Mouse (Mus musculus) forebrain, embryonic 11.5 days (tissue): ENCODE measurements at regions not wholly inside any gene's neighbourhood (a gene's known extent, or its start where the extent isn't known, plus 50 kb on each side); places are given as distances from the start of the nearest gene placed in this dataset.
"Not testable (repeated sequence)": the region's sequence is repeated elsewhere in the genome, so short reads cannot be mapped to it uniquely, and the experiment has no call there.

Experiments
- ATAC-seq: fragments of 200-750 bp; cut with Nextera tagmentation; replicated peaks from 2 replicates; pipeline ENCODE4 v1.8.0; 2017; ENCODE audit warnings: moderate TSS enrichment; ENCODE audit not compliant: low FRiP score
- DNase-seq: peaks from one replicate; pipeline ENCODE4 v3.0.0-alpha.2; 2017; ENCODE audit warnings: low spot score
- H3K27ac ChIP-seq: fragments of 300-500 bp; sonication (generic); 2 replicates; pipeline ENCODE4 v1.5.1; 2014; ENCODE audit warnings: low read depth, low read length
- H3K27me3 ChIP-seq: fragments of 300-500 bp; sonication (generic); 2 replicates; pipeline ENCODE4 v1.6.1; 2014; ENCODE audit warnings: mild to moderate bottlenecking, low read length, mixed read lengths; ENCODE audit not compliant: control insufficient read depth, insufficient read depth
- H3K36me3 ChIP-seq: fragments of 300-500 bp; sonication (generic); 2 replicates; pipeline ENCODE4 v1.6.1; 2014; ENCODE audit warnings: mild to moderate bottlenecking, low read length, moderate library complexity, mixed read lengths; ENCODE audit not compliant: control insufficient read depth, insufficient read depth
- H3K4me1 ChIP-seq: fragments of 300-500 bp; sonication (generic); replicated peaks from 2 replicates; pipeline ENCODE4 v1.6.1; 2014; ENCODE audit warnings: low read length, mixed read lengths; ENCODE audit not compliant: control insufficient read depth, insufficient read depth
- H3K4me2 ChIP-seq: fragments of 300-500 bp; sonication (generic); 2 replicates; pipeline ENCODE4 v1.6.1; 2014; ENCODE audit warnings: low read depth, mild to moderate bottlenecking, low read length, moderate library complexity, mixed read lengths; ENCODE audit not compliant: severe bottlenecking
- H3K4me3 ChIP-seq: fragments of 300-500 bp; sonication (generic); 2 replicates; pipeline ENCODE4 v1.5.1; 2014; ENCODE audit warnings: low read depth, low read length
- H3K9ac ChIP-seq: fragments of 300-500 bp; sonication (generic); 2 replicates; pipeline ENCODE4 v1.6.1; 2014; ENCODE audit warnings: low read length
- H3K9me3 ChIP-seq: fragments of 300-500 bp; sonication (generic); 2 replicates; pipeline ENCODE4 v1.6.1; 2016; ENCODE audit warnings: low read length, mixed read lengths; ENCODE audit not compliant: control insufficient read depth
- WGBS: fragments of 180-500 bp; shearing (Covaris S2); extraction: QIAGEN DNeasy Blood & Tissue Kit; methylation state at CpG from one replicate; pipeline ENCODE4 v1.1.7; 2014; 5-methylcytosine and 5-hydroxymethylcytosine counted together

DNA sequence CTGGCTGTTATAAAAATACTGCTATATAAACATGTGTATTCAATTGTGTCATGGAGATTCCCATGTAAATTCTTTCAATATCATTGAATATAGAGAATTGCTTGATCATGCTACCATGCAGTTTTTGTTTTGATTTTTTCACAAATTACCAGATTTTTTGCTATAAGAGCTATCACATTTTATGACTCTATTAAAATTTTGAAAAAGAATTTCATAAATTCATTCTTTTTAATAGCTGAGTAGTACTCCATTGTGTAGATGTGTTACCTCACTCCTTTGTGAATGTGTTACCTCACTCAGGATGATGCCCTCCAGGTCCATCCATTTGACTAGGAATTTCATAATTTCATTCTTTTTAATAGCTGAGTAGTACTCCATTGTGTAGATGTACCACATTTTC is 577.4 kb upstream of the Epha7 start:
- not testable (repeated sequence) for H3K4me3 ChIP-seq, H3K27me3 ChIP-seq, DNase-seq, H3K9ac ChIP-seq, H3K4me2 ChIP-seq, ATAC-seq, H3K9me3 ChIP-seq, H3K36me3 ChIP-seq, H3K27ac ChIP-seq, H3K4me1 ChIP-seq

DNA sequence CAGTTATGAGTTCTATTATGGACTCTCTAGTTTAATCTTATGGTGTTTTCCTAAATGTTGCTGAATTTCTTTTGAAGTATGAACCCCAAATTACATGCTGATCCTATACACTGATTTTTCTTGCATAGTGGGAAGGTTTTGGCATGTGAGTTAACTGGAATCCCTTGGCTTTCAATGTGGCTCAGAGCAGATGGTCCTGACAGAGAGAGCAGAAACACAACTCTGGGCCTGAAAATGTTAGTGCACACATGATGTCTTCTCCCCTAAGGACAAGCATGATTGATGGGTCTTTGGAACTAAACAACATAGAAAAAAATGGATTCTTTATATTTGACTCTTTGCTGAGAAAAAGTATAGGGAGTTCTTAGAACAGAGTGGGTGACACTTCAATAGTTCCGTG is 570.7 kb upstream of the Epha7 start:
- 91% methylated on average over 1 of the region's 1 CpGs for WGBS
- ATAC-seq = no peak
- no peak for DNase-seq
- Histone ChIP-seq H3K27ac (no peak overlapping the region), H3K9me3 (no peaks in the 10 kb centered on the region), H3K27me3 (no peaks in the 10 kb centered on the region), H3K9ac (no peak overlapping the region), H3K4me2 (no peak overlapping the region), H3K36me3 (no peaks in the 10 kb centered on the region), H3K4me3 (no peak overlapping the region), H3K4me1 (no peaks in the 10 kb centered on the region)
